Mouse (Mus musculus) liver, embryonic 16.5 days (tissue): ENCODE results near the gene Adam12. TPM values are rescaled to one million over a fixed set of nuclear protein-coding genes. Genes with fewer than 3 reads are reported as not detected.

ENCODE experiments used
- ATAC-seq: fragments of 200-750 bp; cut with Nextera tagmentation; 2 replicates; pipeline ENCODE4 v1.8.0; 2017; ENCODE audit warnings: low read depth, mild to moderate bottlenecking, moderate number of reproducible peaks, moderate library complexity
- H3K27ac ChIP-seq: fragments of 300-500 bp; sonication (generic); 2 replicates; pipeline ENCODE4 v1.5.1; 2014; ENCODE audit warnings: mild to moderate bottlenecking, low read length
- H3K27me3 ChIP-seq: fragments of 300-500 bp; sonication (generic); 2 replicates; pipeline ENCODE4 v1.6.1; 2014; ENCODE audit warnings: low read depth, low read length, mixed read lengths; ENCODE audit not compliant: control insufficient read depth, insufficient read depth
- H3K36me3 ChIP-seq: fragments of 300-500 bp; sonication (generic); 2 replicates; pipeline ENCODE4 v1.6.1; 2014; ENCODE audit warnings: mild to moderate bottlenecking; ENCODE audit not compliant: control insufficient read depth, insufficient read depth
- H3K4me1 ChIP-seq: fragments of 300-500 bp; sonication (generic); 2 replicates; pipeline ENCODE4 v1.6.1; 2014; ENCODE audit warnings: low read depth, low read length, mixed read lengths; ENCODE audit not compliant: control insufficient read depth
- H3K4me2 ChIP-seq: fragments of 300-500 bp; sonication (generic); 2 replicates; pipeline ENCODE4 v1.6.1; 2014; ENCODE audit warnings: low read depth, low read length, mixed read lengths
- H3K4me3 ChIP-seq: fragments of 300-500 bp; sonication (generic); 2 replicates; pipeline ENCODE4 v1.5.1; 2014; ENCODE audit warnings: low read depth, mild to moderate bottlenecking, low read length
- H3K9ac ChIP-seq: fragments of 300-500 bp; sonication (generic); 2 replicates; pipeline ENCODE4 v1.6.1; 2014; ENCODE audit warnings: low read depth, low read length
- H3K9me3 ChIP-seq: fragments of 300-500 bp; sonication (generic); replicated peaks from 2 replicates; pipeline ENCODE4 v1.6.1; 2016; ENCODE audit warnings: low read length; ENCODE audit not compliant: control insufficient read depth
- WGBS: fragments of 180-500 bp; shearing (Covaris S2); extraction: QIAGEN DNeasy Blood & Tissue Kit; methylation state at CpG from one replicate; pipeline ENCODE4 v1.1.7; 2014; ENCODE audit not compliant: insufficient replicate concordance; 5-methylcytosine and 5-hydroxymethylcytosine counted together
- polyA plus RNA-seq: library from polyadenylated mRNA; unstranded; fragments of >200 nt; fragmentation: Nextera tagmentation; extraction: Ambion mirVana; gene quantifications from 2 replicates; pipeline ENCODE4 v1.2.1, GENCODE M21; 2015

Adam12 gene
- polyA plus RNA-seq, 1 experiment from 2014 or later = 1.4 TPM

- Histone ChIP-seq H3K4me1 (no peaks in the 10 kb centered on the region), H3K36me3 (no peaks in the 10 kb centered on the region), H3K27ac (no peak overlapping the region), H3K27me3 (no peaks in the 10 kb centered on the region), H3K9ac (no peak overlapping the region), H3K4me2 (no peak overlapping the region), H3K4me3 (no peak overlapping the region), H3K9me3 (no peaks in the 10 kb centered on the region)
- no peak for ATAC-seq
- WGBS = 71% methylated on average over 6 of the region's 6 CpGs
Observed at GRCm38 (mm10) chr7:134190101-134190500, 41.8 kb downstream of the Adam12 start.

GRCm38 (mm10) chr7:134188565-134188964, 43.4 kb downstream of the Adam12 start:
- no peak overlapping the region for H3K4me2 ChIP-seq
- 64% methylated on average over 6 of the region's 6 CpGs for WGBS
- no peaks in the 10 kb centered on the region for H3K36me3 ChIP-seq

GRCm38 (mm10) chr7:134187946-134188345, 44.0 kb downstream of the Adam12 start:
- Histone ChIP-seq H3K9me3 (no peaks in the 10 kb centered on the region), H3K4me1 (no peaks in the 10 kb centered on the region), H3K27ac (no peak overlapping the region), H3K36me3 (no peaks in the 10 kb centered on the region), H3K9ac (no peak overlapping the region), H3K4me2 (no peak overlapping the region), H3K4me3 (no peak overlapping the region), H3K27me3 (no peaks in the 10 kb centered on the region)
- 49% methylated on average over 1 of the region's 1 CpGs for WGBS
- no peak for ATAC-seq

More at GRCm38 (mm10) chr7:134188565-134188964, 43.4 kb downstream of the Adam12 start:
- no peak overlapping the region for H3K27ac ChIP-seq
- no peak overlapping the region for H3K9ac ChIP-seq
- no peaks in the 10 kb centered on the region for H3K4me1 ChIP-seq
- H3K4me3 ChIP-seq = no peak overlapping the region
- H3K9me3 ChIP-seq = no peaks in the 10 kb centered on the region
- H3K27me3 ChIP-seq = no peaks in the 10 kb centered on the region
- no peak for ATAC-seq

GRCm38 (mm10) chr7:134186497-134186896, 45.4 kb downstream of the Adam12 start:
- Histone ChIP-seq H3K36me3 (no peaks in the 10 kb centered on the region), H3K9me3 (no peaks in the 10 kb centered on the region), H3K9ac (no peak overlapping the region), H3K4me1 (no peaks in the 10 kb centered on the region), H3K4me2 (no peak overlapping the region), H3K27me3 (no peaks in the 10 kb centered on the region), H3K27ac (no peak overlapping the region), H3K4me3 (no peak overlapping the region)
- WGBS = 65% methylated on average over 10 of the region's 10 CpGs
- ATAC-seq = no peak

- Histone ChIP-seq H3K4me3 (no peak overlapping the region), H3K4me2 (no peak overlapping the region), H3K27me3 (no peaks in the 10 kb centered on the region), H3K36me3 (no peaks in the 10 kb centered on the region), H3K9me3 (no peaks in the 10 kb centered on the region), H3K4me1 (no peaks in the 10 kb centered on the region), H3K9ac (no peak overlapping the region), H3K27ac (no peak overlapping the region)
- WGBS = 60% methylated on average over 4 of the region's 4 CpGs
- no peak for ATAC-seq
Observed at GRCm38 (mm10) chr7:134185751-134186150, 46.2 kb downstream of the Adam12 start.

GRCm38 (mm10) chr7:134181717-134182116, 50.2 kb downstream of the Adam12 start:
- 53% methylated on average over 1 of the region's 1 CpGs for WGBS
- no peak for ATAC-seq
- H3K9me3 ChIP-seq = no peaks in the 10 kb centered on the region
- no peak overlapping the region for H3K27ac ChIP-seq
- H3K4me2 ChIP-seq = no peak overlapping the region
- H3K9ac ChIP-seq = no peak overlapping the region
- no peaks in the 10 kb centered on the region for H3K27me3 ChIP-seq
- H3K4me1 ChIP-seq = no peaks in the 10 kb centered on the region
- no peaks in the 10 kb centered on the region for H3K36me3 ChIP-seq
- no peak overlapping the region for H3K4me3 ChIP-seq

GRCm38 (mm10) chr7:134181056-134181455, 50.9 kb downstream of the Adam12 start:
- Histone ChIP-seq H3K27me3 (no peaks in the 10 kb centered on the region), H3K36me3 (no peaks in the 10 kb centered on the region), H3K9me3 (no peaks in the 10 kb centered on the region), H3K4me1 (no peaks in the 10 kb centered on the region), H3K4me2 (no peak overlapping the region), H3K27ac (no peak overlapping the region), H3K4me3 (no peak overlapping the region), H3K9ac (no peak overlapping the region)
- 62% methylated on average over 1 of the region's 1 CpGs for WGBS
- no peak for ATAC-seq

GRCm38 (mm10) chr7:134177051-134177450, 54.9 kb downstream of the Adam12 start:
- Histone ChIP-seq H3K36me3 (no peaks in the 10 kb centered on the region), H3K27me3 (no peaks in the 10 kb centered on the region), H3K9ac (no peak overlapping the region), H3K27ac (no peak overlapping the region), H3K4me3 (no peak overlapping the region), H3K4me2 (no peak overlapping the region), H3K4me1 (no peaks in the 10 kb centered on the region), H3K9me3 (no peaks in the 10 kb centered on the region)
- WGBS = 51% methylated on average over 2 of the region's 2 CpGs
- no peak for ATAC-seq

- Histone ChIP-seq H3K4me3 (no peak overlapping the region), H3K9ac (no peak overlapping the region), H3K4me1 (no peaks in the 10 kb centered on the region), H3K36me3 (no peaks in the 10 kb centered on the region), H3K4me2 (no peak overlapping the region), H3K9me3 (no peaks in the 10 kb centered on the region), H3K27ac (no peak overlapping the region), H3K27me3 (no peaks in the 10 kb centered on the region)
- WGBS = 66% methylated on average over 4 of the region's 4 CpGs
- ATAC-seq = no peak
Observed at GRCm38 (mm10) chr7:134175201-134175600, 56.7 kb downstream of the Adam12 start.
